Mouse (Mus musculus): ENCODE data around the gene Cdhr5. TPM values are rescaled to one million over a fixed set of nuclear protein-coding genes. Genes with fewer than 3 reads are reported as not detected.

Gene Cdhr5
- total and polyA plus RNA-seq, 2 experiments = 18.5 to 31.7 TPM

GRCm38 (mm10) chr7:141314416-141314815 lies 37.8 kb upstream of the Cdhr5 start:
- peak; percentile 34 for DNase-seq (ENCODE audit: extremely low read depth, low read depth, low spot score)
- Histone ChIP-seq H3K4me3 (ENCODE audit: insufficient read depth, low read depth, low read length) (no peak overlapping the region), H3K9ac (ENCODE audit: low read depth, low read length) (no peak overlapping the region), H3K27ac (replicated peaks; ENCODE audit: insufficient read depth, low read depth, low read length) (no peak overlapping the region), H3K79me2 (ENCODE audit: control insufficient read depth, insufficient read depth, low read length) (no peaks in the 10 kb centered on the region), H3K27me3 (ENCODE audit: control insufficient read depth, insufficient read depth, low read length) (no peaks in the 10 kb centered on the region), H3K36me3 (ENCODE audit: control insufficient read depth, insufficient read depth, low read length) (peaks cover 43% of the 10 kb centered on the region), H3K4me1 (ENCODE audit: control insufficient read depth, insufficient read depth, low read length) (no peaks in the 10 kb centered on the region)
- TF ChIP-seq CTCF (IDR thresholded peaks at IDR 0.05; ENCODE audit: low read depth, low read length) (no peak), POLR2A (IDR thresholded peaks at IDR 0.05; ENCODE audit: extremely low read depth, insufficient read depth, low read length) (no peak)
- WGBS = 60% methylated on average over 2 of the region's 2 CpGs

GRCm38 (mm10) chr7:141304537-141304936 lies 28.0 kb upstream of the Cdhr5 start:
- Histone ChIP-seq H3K27ac (replicated peaks; ENCODE audit: insufficient read depth, low read depth, low read length) (peak overlapping the region; percentile 85), H3K4me3 (ENCODE audit: insufficient read depth, low read depth, low read length) (no peak overlapping the region), H3K27me3 (ENCODE audit: control insufficient read depth, insufficient read depth, low read length) (no peaks in the 10 kb centered on the region), H3K36me3 (ENCODE audit: control insufficient read depth, insufficient read depth, low read length) (peaks cover 10% of the 10 kb centered on the region), H3K9ac (ENCODE audit: low read depth, low read length) (no peak overlapping the region; the same call in 1 of the 2 replicates), H3K4me1 (ENCODE audit: control insufficient read depth, insufficient read depth, low read length) (peaks cover 11% of the 10 kb centered on the region), H3K79me2 (ENCODE audit: control insufficient read depth, insufficient read depth, low read length) (no peaks in the 10 kb centered on the region)
- TF ChIP-seq CTCF (IDR thresholded peaks at IDR 0.05; ENCODE audit: low read depth, low read length) (no peak), POLR2A (IDR thresholded peaks at IDR 0.05; ENCODE audit: extremely low read depth, insufficient read depth, low read length) (no peak)
- 11% methylated on average over 4 of the region's 4 CpGs for WGBS
- DNase-seq (ENCODE audit: extremely low read depth, low read depth, low spot score) = peak; percentile 91

GRCm38 (mm10) chr7:141302702-141303268 lies 26.2 kb upstream of the Cdhr5 start:
- peak overlapping the region; percentile 37 for H3K27ac ChIP-seq (replicated peaks; ENCODE audit: insufficient read depth, low read depth, low read length)
- no peak overlapping the region for H3K9ac ChIP-seq (ENCODE audit: low read depth, low read length)
- peak; percentile 95 for DNase-seq (ENCODE audit: extremely low read depth, low read depth, low spot score)
- peaks cover 3% of the 10 kb centered on the region; the same call in 1 of the 2 replicates for H3K36me3 ChIP-seq (ENCODE audit: control insufficient read depth, insufficient read depth, low read length)
- no peaks in the 10 kb centered on the region for H3K79me2 ChIP-seq (ENCODE audit: control insufficient read depth, insufficient read depth, low read length)
- 52% methylated on average over 1 of the region's 1 CpGs for WGBS
- no peak for TF ChIP-seq CTCF (IDR thresholded peaks at IDR 0.05; ENCODE audit: low read depth, low read length)
- TF ChIP-seq POLR2A (IDR thresholded peaks at IDR 0.05; ENCODE audit: extremely low read depth, insufficient read depth, low read length) = no peak
- no peaks in the 10 kb centered on the region for H3K27me3 ChIP-seq (ENCODE audit: control insufficient read depth, insufficient read depth, low read length)
- peaks cover 11% of the 10 kb centered on the region for H3K4me1 ChIP-seq (ENCODE audit: control insufficient read depth, insufficient read depth, low read length)
- no peak overlapping the region for H3K4me3 ChIP-seq (ENCODE audit: insufficient read depth, low read depth, low read length)

GRCm38 (mm10) chr7:141301386-141301785 lies 24.8 kb upstream of the Cdhr5 start:
- Histone ChIP-seq H3K27ac (replicated peaks; ENCODE audit: insufficient read depth, low read depth, low read length) (peak overlapping the region; percentile 5), H3K36me3 (ENCODE audit: control insufficient read depth, insufficient read depth, low read length) (no peaks in the 10 kb centered on the region), H3K4me1 (ENCODE audit: control insufficient read depth, insufficient read depth, low read length) (peaks cover 11% of the 10 kb centered on the region), H3K79me2 (ENCODE audit: control insufficient read depth, insufficient read depth, low read length) (no peaks in the 10 kb centered on the region), H3K9ac (ENCODE audit: low read depth, low read length) (no peak overlapping the region), H3K4me3 (ENCODE audit: insufficient read depth, low read depth, low read length) (no peak overlapping the region), H3K27me3 (ENCODE audit: control insufficient read depth, insufficient read depth, low read length) (no peaks in the 10 kb centered on the region)
- DNase-seq (ENCODE audit: extremely low read depth, low read depth, low spot score) = peak; percentile 93
- TF ChIP-seq POLR2A (IDR thresholded peaks at IDR 0.05; ENCODE audit: extremely low read depth, insufficient read depth, low read length) (no peak), CTCF (IDR thresholded peaks at IDR 0.05; ENCODE audit: low read depth, low read length) (no peak)
- WGBS = 47% methylated on average over 9 of the region's 9 CpGs

- Histone ChIP-seq H3K9ac (ENCODE audit: low read depth, low read length) (no peak overlapping the region), H3K27ac (replicated peaks; ENCODE audit: insufficient read depth, low read depth, low read length) (no peak overlapping the region), H3K27me3 (ENCODE audit: control insufficient read depth, insufficient read depth, low read length) (peaks cover 2% of the 10 kb centered on the region; the same call in 1 of the 2 replicates), H3K36me3 (ENCODE audit: control insufficient read depth, insufficient read depth, low read length) (no peaks in the 10 kb centered on the region), H3K4me1 (ENCODE audit: control insufficient read depth, insufficient read depth, low read length) (peaks cover 6% of the 10 kb centered on the region), H3K79me2 (ENCODE audit: control insufficient read depth, insufficient read depth, low read length) (no peaks in the 10 kb centered on the region), H3K4me3 (ENCODE audit: insufficient read depth, low read depth, low read length) (no peak overlapping the region)
- 91% methylated on average over 8 of the region's 8 CpGs for WGBS
- TF ChIP-seq CTCF (IDR thresholded peaks at IDR 0.05; ENCODE audit: low read depth, low read length) (no peak), POLR2A (IDR thresholded peaks at IDR 0.05; ENCODE audit: extremely low read depth, insufficient read depth, low read length) (no peak)
- DNase-seq (ENCODE audit: extremely low read depth, low read depth, low spot score) = no peak
Measured at GRCm38 (mm10) chr7:141299175-141299574, 22.6 kb upstream of the Cdhr5 start.

- Histone ChIP-seq H3K4me3 (ENCODE audit: insufficient read depth, low read depth, low read length) (no peak overlapping the region), H3K4me1 (ENCODE audit: control insufficient read depth, insufficient read depth, low read length) (peaks cover 6% of the 10 kb centered on the region), H3K36me3 (ENCODE audit: control insufficient read depth, insufficient read depth, low read length) (no peaks in the 10 kb centered on the region), H3K9ac (ENCODE audit: low read depth, low read length) (no peak overlapping the region), H3K79me2 (ENCODE audit: control insufficient read depth, insufficient read depth, low read length) (no peaks in the 10 kb centered on the region), H3K27me3 (ENCODE audit: control insufficient read depth, insufficient read depth, low read length) (peaks cover 9% of the 10 kb centered on the region), H3K27ac (replicated peaks; ENCODE audit: insufficient read depth, low read depth, low read length) (no peak overlapping the region)
- TF ChIP-seq CTCF (IDR thresholded peaks at IDR 0.05; ENCODE audit: low read depth, low read length) (no peak), POLR2A (IDR thresholded peaks at IDR 0.05; ENCODE audit: extremely low read depth, insufficient read depth, low read length) (no peak)
- WGBS = 79% methylated on average over 3 of the region's 3 CpGs
- DNase-seq (ENCODE audit: extremely low read depth, low read depth, low spot score) = no peak
Measured at GRCm38 (mm10) chr7:141297926-141298650, 21.5 kb upstream of the Cdhr5 start.

Data from liver, adult 2 months (tissue).